Mouse (Mus musculus): Measurements from ENCODE around the gene Gm11060. TPM values are rescaled to one million over a fixed set of nuclear protein-coding genes. Genes with fewer than 3 reads are reported as not detected.

Gene Gm11060
- polyA plus RNA-seq, 1 experiment: not detected

GRCm38 (mm10) chr2:105099410-105099809 is 7.6 kb downstream of the Gm11060 start:
- TF ChIP-seq CTCF (IDR thresholded peaks at IDR 0.05; ENCODE audit: insufficient read depth, low read depth, low read length) (no peak), POLR2A (IDR thresholded peaks at IDR 0.05; ENCODE audit: insufficient read depth, low read depth, low read length) (no peak)
- H3K4me1 ChIP-seq (ENCODE audit: control insufficient read depth, insufficient read depth, low read length): no peaks in the 10 kb centered on the region
- no peak overlapping the region for H3K27ac ChIP-seq (ENCODE audit: insufficient read depth, low read depth, low read length)
- no peak overlapping the region for H3K4me3 ChIP-seq (ENCODE audit: insufficient read depth, low read depth, low read length)
- WGBS: 31% methylated on average over 7 of the region's 7 CpGs

GRCm38 (mm10) chr2:105100541-105100940 is 8.7 kb downstream of the Gm11060 start:
- Histone ChIP-seq H3K27ac (ENCODE audit: insufficient read depth, low read depth, low read length) (no peak overlapping the region), H3K4me1 (ENCODE audit: control insufficient read depth, insufficient read depth, low read length) (no peaks in the 10 kb centered on the region), H3K4me3 (ENCODE audit: insufficient read depth, low read depth, low read length) (no peak overlapping the region)
- TF ChIP-seq CTCF (IDR thresholded peaks at IDR 0.05; ENCODE audit: insufficient read depth, low read depth, low read length) (no peak), POLR2A (IDR thresholded peaks at IDR 0.05; ENCODE audit: insufficient read depth, low read depth, low read length) (no peak)
- 65% methylated on average over 7 of the region's 7 CpGs for WGBS

GRCm38 (mm10) chr2:105108703-105109158 is 16.9 kb downstream of the Gm11060 start:
- WGBS: 15% methylated on average over 6 of the region's 6 CpGs

GRCm38 (mm10) chr2:105114074-105114473 is 22.3 kb downstream of the Gm11060 start:
- TF ChIP-seq CTCF (IDR thresholded peaks at IDR 0.05; ENCODE audit: insufficient read depth, low read depth, low read length) (no peak), POLR2A (IDR thresholded peaks at IDR 0.05; ENCODE audit: insufficient read depth, low read depth, low read length) (no peak)
- WGBS: 29% methylated on average over 9 of the region's 9 CpGs
- H3K27ac ChIP-seq (ENCODE audit: insufficient read depth, low read depth, low read length): no peak overlapping the region
- H3K4me3 ChIP-seq (ENCODE audit: insufficient read depth, low read depth, low read length): no peak overlapping the region
- H3K4me1 ChIP-seq (ENCODE audit: control insufficient read depth, insufficient read depth, low read length): 0 out of 2 replicates have a peak, but pooled peaks cover 3% of the 10 kb centered on the region

More at GRCm38 (mm10) chr2:105108703-105109158, 16.9 kb downstream of the Gm11060 start:
- Histone ChIP-seq H3K4me1 (ENCODE audit: control insufficient read depth, insufficient read depth, low read length) (0 out of 2 replicates have a peak, but pooled peaks cover 7% of the 10 kb centered on the region), H3K4me3 (ENCODE audit: insufficient read depth, low read depth, low read length) (no peak overlapping the region), H3K27ac (ENCODE audit: insufficient read depth, low read depth, low read length) (no peak overlapping the region)
- no peak for TF ChIP-seq POLR2A (IDR thresholded peaks at IDR 0.05; ENCODE audit: insufficient read depth, low read depth, low read length)
- no peak for TF ChIP-seq CTCF (IDR thresholded peaks at IDR 0.05; ENCODE audit: insufficient read depth, low read depth, low read length)

GRCm38 (mm10) chr2:105117669-105118068 is 25.9 kb downstream of the Gm11060 start:
- WGBS: 73% methylated on average over 8 of the region's 8 CpGs
- no peak for TF ChIP-seq POLR2A (IDR thresholded peaks at IDR 0.05; ENCODE audit: insufficient read depth, low read depth, low read length)
- TF ChIP-seq CTCF (IDR thresholded peaks at IDR 0.05; ENCODE audit: insufficient read depth, low read depth, low read length): no peak
- no peaks in the 10 kb centered on the region for H3K4me1 ChIP-seq (ENCODE audit: control insufficient read depth, insufficient read depth, low read length)
- H3K27ac ChIP-seq (ENCODE audit: insufficient read depth, low read depth, low read length): no peak overlapping the region
- H3K4me3 ChIP-seq (ENCODE audit: insufficient read depth, low read depth, low read length): no peak overlapping the region

GRCm38 (mm10) chr2:105122216-105122615 is 30.4 kb downstream of the Gm11060 start:
- 10% methylated on average over 8 of the region's 8 CpGs for WGBS
- H3K4me1 ChIP-seq (ENCODE audit: control insufficient read depth, insufficient read depth, low read length): peaks cover 6% of the 10 kb centered on the region; the same call in 1 of the 2 replicates
- no peak overlapping the region for H3K4me3 ChIP-seq (ENCODE audit: insufficient read depth, low read depth, low read length)
- TF ChIP-seq CTCF (IDR thresholded peaks at IDR 0.05; ENCODE audit: insufficient read depth, low read depth, low read length) (no peak), POLR2A (IDR thresholded peaks at IDR 0.05; ENCODE audit: insufficient read depth, low read depth, low read length) (no peak)
- H3K27ac ChIP-seq (ENCODE audit: insufficient read depth, low read depth, low read length): no peak overlapping the region

- WGBS: 3% methylated on average over 27 of the region's 27 CpGs
- Histone ChIP-seq H3K4me3 (ENCODE audit: insufficient read depth, low read depth, low read length) (no peak overlapping the region), H3K27ac (ENCODE audit: insufficient read depth, low read depth, low read length) (no peak overlapping the region), H3K4me1 (ENCODE audit: control insufficient read depth, insufficient read depth, low read length) (peaks cover 6% of the 10 kb centered on the region; the same call in 1 of the 2 replicates)
- TF ChIP-seq POLR2A (IDR thresholded peaks at IDR 0.05; ENCODE audit: insufficient read depth, low read depth, low read length) (no peak), CTCF (IDR thresholded peaks at IDR 0.05; ENCODE audit: insufficient read depth, low read depth, low read length) (no peak)
Measured at GRCm38 (mm10) chr2:105122886-105123285, 31.1 kb downstream of the Gm11060 start.

- Histone ChIP-seq H3K4me1 (ENCODE audit: control insufficient read depth, insufficient read depth, low read length) (peaks cover 6% of the 10 kb centered on the region; the same call in 1 of the 2 replicates), H3K27ac (ENCODE audit: insufficient read depth, low read depth, low read length) (no peak overlapping the region), H3K4me3 (ENCODE audit: insufficient read depth, low read depth, low read length) (no peak overlapping the region)
- 4% methylated on average over 8 of the region's 8 CpGs for WGBS
- TF ChIP-seq CTCF (IDR thresholded peaks at IDR 0.05; ENCODE audit: insufficient read depth, low read depth, low read length) (no peak), POLR2A (IDR thresholded peaks at IDR 0.05; ENCODE audit: insufficient read depth, low read depth, low read length) (no peak)
Measured at GRCm38 (mm10) chr2:105123431-105123830, 31.6 kb downstream of the Gm11060 start.

- 4% methylated on average over 9 of the region's 9 CpGs for WGBS
- Histone ChIP-seq H3K4me3 (ENCODE audit: insufficient read depth, low read depth, low read length) (no peak overlapping the region), H3K4me1 (ENCODE audit: control insufficient read depth, insufficient read depth, low read length) (peaks cover 6% of the 10 kb centered on the region; the same call in 1 of the 2 replicates), H3K27ac (ENCODE audit: insufficient read depth, low read depth, low read length) (no peak overlapping the region)
- TF ChIP-seq CTCF (IDR thresholded peaks at IDR 0.05; ENCODE audit: insufficient read depth, low read depth, low read length) (no peak), POLR2A (IDR thresholded peaks at IDR 0.05; ENCODE audit: insufficient read depth, low read depth, low read length) (no peak)
Measured at GRCm38 (mm10) chr2:105123881-105124280, 32.1 kb downstream of the Gm11060 start.

Measured in olfactory bulb, adult 2 months (tissue).